In genomic region chr4:125122431-125123278, GRCm38 (mm10) we compare ENCODE assay signal across 9 mouse cellular contexts. TPM values are rescaled to one million over a fixed set of nuclear protein-coding genes. Genes with fewer than 3 reads are reported as not detected.
DNase-seq lines count a peak whose midpoint lies in the region; ATAC-seq and TF ChIP-seq lines count a peak whose summit lies in the region.
"Had no signal": no experiment of that assay in that cellular context is flagged by ENCODE, and none has a peak within 500 bp of the region (broad histone marks: within the 10 kb centered on the region; RNA-seq: fewer than 3 reads in every experiment).

No protein-coding gene starts in this region.

- no peaks in the 10 kb centered on the region for H3K36me3 ChIP-seq in forebrain, embryonic 10.5 days (replicated peaks)
- H3K36me3 ChIP-seq in forebrain, postnatal 0 days (ENCODE audit: insufficient read depth): no peaks in the 10 kb centered on the region
- H3K36me3 ChIP-seq in heart, embryonic 12.5 days: peaks cover 20% of the 10 kb centered on the region
- H3K36me3 ChIP-seq in limb, embryonic 10.5 days: no peaks in the 10 kb centered on the region
- no peaks in the 10 kb centered on the region for H3K36me3 ChIP-seq in forebrain, embryonic 16.5 days (ENCODE audit: control insufficient read depth, insufficient read depth)

- peaks cover 46% of the 10 kb centered on the region for H3K4me1 ChIP-seq in forebrain, embryonic 10.5 days
- no peaks in the 10 kb centered on the region for H3K4me1 ChIP-seq in forebrain, postnatal 0 days (ENCODE audit: insufficient read depth)
- H3K4me1 ChIP-seq in heart, embryonic 12.5 days (replicated peaks): peaks cover 47% of the 10 kb centered on the region
- H3K4me1 ChIP-seq in limb, embryonic 10.5 days: peaks cover 44% of the 10 kb centered on the region
- peaks cover 9% of the 10 kb centered on the region for H3K4me1 ChIP-seq in forebrain, embryonic 16.5 days (replicated peaks; ENCODE audit: control insufficient read depth, insufficient read depth, low read length)

- no peaks in the 10 kb centered on the region for H3K9me3 ChIP-seq in forebrain, embryonic 10.5 days
- H3K9me3 ChIP-seq in forebrain, postnatal 0 days (ENCODE audit: low read length): no peaks in the 10 kb centered on the region
- H3K9me3 ChIP-seq in heart, embryonic 12.5 days (replicated peaks): no peaks in the 10 kb centered on the region
- H3K9me3 ChIP-seq in limb, embryonic 10.5 days (replicated peaks): no peaks in the 10 kb centered on the region
- H3K9me3 ChIP-seq in forebrain, embryonic 16.5 days (ENCODE audit: control insufficient read depth, low read length): no peaks in the 10 kb centered on the region

- H3K27ac ChIP-seq in forebrain, embryonic 10.5 days: peak overlapping the region; percentile 65
- no peak overlapping the region for H3K27ac ChIP-seq in forebrain, postnatal 0 days (ENCODE audit: low read depth, low read length)
- H3K27ac ChIP-seq in heart, embryonic 12.5 days (ENCODE audit: poor library complexity, severe bottlenecking): peak overlapping the region; percentile 17; the same call in 1 of the 2 replicates
- peak overlapping the region; percentile 56 for H3K27ac ChIP-seq in limb, embryonic 10.5 days
- no peak overlapping the region for H3K27ac ChIP-seq in forebrain, embryonic 16.5 days (ENCODE audit: low read length)

- peaks cover 49% of the 10 kb centered on the region for H3K27me3 ChIP-seq in forebrain, embryonic 10.5 days (ENCODE audit: poor library complexity, severe bottlenecking)
- H3K27me3 ChIP-seq in forebrain, postnatal 0 days (ENCODE audit: insufficient read depth, low read length): no peaks in the 10 kb centered on the region; the same call in 1 of the 2 replicates
- H3K27me3 ChIP-seq in heart, embryonic 12.5 days (replicated peaks): no peaks in the 10 kb centered on the region
- H3K27me3 ChIP-seq in limb, embryonic 10.5 days (ENCODE audit: low read depth, poor library complexity, severe bottlenecking): peaks cover 55% of the 10 kb centered on the region
- H3K27me3 ChIP-seq in forebrain, embryonic 16.5 days (replicated peaks; ENCODE audit: control insufficient read depth, insufficient read depth, low read length): peaks cover 8% of the 10 kb centered on the region; the same call in 1 of the 2 replicates

- H3K4me3 ChIP-seq in forebrain, embryonic 10.5 days: no peak overlapping the region; the same call in 1 of the 2 replicates
- H3K4me3 ChIP-seq in forebrain, postnatal 0 days (ENCODE audit: low read depth, low read length): no peak overlapping the region
- no peak overlapping the region for H3K4me3 ChIP-seq in heart, embryonic 12.5 days
- H3K4me3 ChIP-seq in limb, embryonic 10.5 days: no peak overlapping the region
- H3K4me3 ChIP-seq in forebrain, embryonic 16.5 days (replicated peaks; ENCODE audit: low read length): no peak overlapping the region

- no peak overlapping the region for H3K4me2 ChIP-seq in forebrain, postnatal 0 days (ENCODE audit: low read depth)
- peak overlapping the region; percentile 21 for H3K4me2 ChIP-seq in heart, embryonic 12.5 days
- H3K4me2 ChIP-seq in forebrain, embryonic 16.5 days (ENCODE audit: low read length): no peak overlapping the region

- DNase-seq in forebrain, embryonic 10.5 days (ENCODE audit: extremely low spot score, low spot score): no peak
- no peak for DNase-seq in forebrain, postnatal 0 days
- DNase-seq in adrenal gland, postnatal 10 days: peak; percentile 86
- no peak for DNase-seq in limb, embryonic 10.5 days (ENCODE audit: low spot score)
- peak; percentile 44 to 48 for DNase-seq in natural killer cell, adult 2 months (ENCODE audit: low spot score in 2 of 2)
- DNase-seq in layer of hippocampus, adult 9-11 months: no peak

- ATAC-seq in forebrain, postnatal 0 days: no peak
- ATAC-seq in heart, embryonic 12.5 days (ENCODE audit: insufficient number of reproducible peaks, low FRiP score): peak; percentile 33; the same call in 1 of the 2 replicates
- no peak for ATAC-seq in forebrain, embryonic 16.5 days

- no peak for TF ChIP-seq CTCF in forebrain, postnatal 0 days (IDR thresholded peaks at IDR 0.05; ENCODE audit: low read depth)

- H3K9ac ChIP-seq in forebrain, postnatal 0 days: no peak overlapping the region
- H3K9ac ChIP-seq in heart, embryonic 12.5 days: peak overlapping the region; percentile 34; the same call in 1 of the 2 replicates
- no peak overlapping the region for H3K9ac ChIP-seq in forebrain, embryonic 16.5 days (replicated peaks; ENCODE audit: low read depth, low read length)

- WGBS in forebrain, embryonic 10.5 days: 19% methylated on average over 16 of the region's 16 CpGs
- 20% methylated on average over 16 of the region's 16 CpGs for WGBS in forebrain, postnatal 0 days
- WGBS in heart, embryonic 12.5 days: 19% methylated on average over 16 of the region's 16 CpGs
- WGBS in limb, embryonic 10.5 days: 17% methylated on average over 16 of the region's 16 CpGs
- WGBS in forebrain, embryonic 16.5 days: 21% methylated on average over 16 of the region's 16 CpGs

RNA-seq across cellular contexts. Expression of gene Zc3h12a, which starts 5.0 kb away (rescaled TPM):
- polyA plus RNA-seq in forebrain, embryonic 10.5 days (2016; fragmentation: Nextera tagmentation; extraction: Ambion mirVana): 0.17 and 0.26 TPM in 2 replicates
- total RNA-seq in forebrain, postnatal 0 days (2014; rRNA removed): not detected in 2 replicates
- polyA plus RNA-seq in forebrain, postnatal 0 days (2015; fragmentation: Nextera tagmentation; extraction: Ambion mirVana): 0.05 and 0.07 TPM in 2 replicates
- 1 to 10 TPM; 4.6 to 6.8 TPM for total RNA-seq in adrenal gland, postnatal 10 days (2021)
- polyA plus RNA-seq in heart, embryonic 12.5 days (2016; fragmentation: Nextera tagmentation; extraction: Ambion mirVana): 0.80 and 1.3 TPM in 2 replicates
- 0.23 and 0.58 TPM in 2 replicates for polyA plus RNA-seq in limb, embryonic 10.5 days (2016; fragmentation: Nextera tagmentation; extraction: Ambion mirVana)
- polyA plus RNA-seq in forebrain, embryonic 16.5 days (2015; fragmentation: Nextera tagmentation; extraction: Ambion mirVana): 0.13 TPM in 1 of 2 replicates, not detected in the other

RNA-seq across cellular contexts. Expression of gene Meaf6, which starts 37.7 kb away (rescaled TPM):
- 82.6 and 96.5 TPM in 2 replicates for polyA plus RNA-seq in forebrain, embryonic 10.5 days (2016; fragmentation: Nextera tagmentation; extraction: Ambion mirVana)
- total RNA-seq in forebrain, postnatal 0 days (2014; rRNA removed): 112 and 129 TPM in 2 replicates
- polyA plus RNA-seq in forebrain, postnatal 0 days (2015; fragmentation: Nextera tagmentation; extraction: Ambion mirVana): 134 and 153 TPM in 2 replicates
- 10 to 100 TPM; 23.8 to 36.0 TPM for total RNA-seq in adrenal gland, postnatal 10 days (2021)
- 48.7 and 53.3 TPM in 2 replicates for polyA plus RNA-seq in heart, embryonic 12.5 days (2016; fragmentation: Nextera tagmentation; extraction: Ambion mirVana)
- polyA plus RNA-seq in limb, embryonic 10.5 days (2016; fragmentation: Nextera tagmentation; extraction: Ambion mirVana): 64.2 and 70.9 TPM in 2 replicates
- polyA plus RNA-seq in forebrain, embryonic 16.5 days (2015; fragmentation: Nextera tagmentation; extraction: Ambion mirVana): 148 and 154 TPM in 2 replicates

RNA-seq across cellular contexts. Expression of gene Snip1, which starts 56.2 kb away (rescaled TPM):
- polyA plus RNA-seq in forebrain, embryonic 10.5 days (2016; fragmentation: Nextera tagmentation; extraction: Ambion mirVana): 28.5 and 30.8 TPM in 2 replicates
- 30.7 and 46.6 TPM in 2 replicates for total RNA-seq in forebrain, postnatal 0 days (2014; rRNA removed)
- polyA plus RNA-seq in forebrain, postnatal 0 days (2015; fragmentation: Nextera tagmentation; extraction: Ambion mirVana): 18.0 and 18.8 TPM in 2 replicates
- total RNA-seq in adrenal gland, postnatal 10 days (2021): 10 to 100 TPM; 15.5 to 16.7 TPM
- polyA plus RNA-seq in heart, embryonic 12.5 days (2016; fragmentation: Nextera tagmentation; extraction: Ambion mirVana): 20.6 and 22.6 TPM in 2 replicates
- 35.5 and 35.7 TPM in 2 replicates for polyA plus RNA-seq in limb, embryonic 10.5 days (2016; fragmentation: Nextera tagmentation; extraction: Ambion mirVana)
- 27.3 and 29.7 TPM in 2 replicates for polyA plus RNA-seq in forebrain, embryonic 16.5 days (2015; fragmentation: Nextera tagmentation; extraction: Ambion mirVana)

RNA-seq across cellular contexts. Expression of gene Dnali1, which starts 57.2 kb away (rescaled TPM):
- 0.28 and 0.30 TPM in 2 replicates for polyA plus RNA-seq in forebrain, embryonic 10.5 days (2016; fragmentation: Nextera tagmentation; extraction: Ambion mirVana)
- 1.9 and 2.4 TPM in 2 replicates for total RNA-seq in forebrain, postnatal 0 days (2014; rRNA removed)
- 1.3 and 1.9 TPM in 2 replicates for polyA plus RNA-seq in forebrain, postnatal 0 days (2015; fragmentation: Nextera tagmentation; extraction: Ambion mirVana)
- not detected for total RNA-seq in adrenal gland, postnatal 10 days (2021)
- polyA plus RNA-seq in heart, embryonic 12.5 days (2016; fragmentation: Nextera tagmentation; extraction: Ambion mirVana): 0.17 and 0.18 TPM in 2 replicates
- 0.09 and 0.15 TPM in 2 replicates for polyA plus RNA-seq in limb, embryonic 10.5 days (2016; fragmentation: Nextera tagmentation; extraction: Ambion mirVana)
- 0.41 and 0.51 TPM in 2 replicates for polyA plus RNA-seq in forebrain, embryonic 16.5 days (2015; fragmentation: Nextera tagmentation; extraction: Ambion mirVana)
- polyA plus RNA-seq: large intestine, adult 2 months had no signal

Comparison
In these comparisons a context has a peak if more than half of its experiments do, and no peak if none do; other contexts are left out.
1. H3K27ac ChIP-seq: peak in forebrain, embryonic 10.5 days (single experiment), heart, embryonic 12.5 days (single experiment) and limb, embryonic 10.5 days (single experiment); none in forebrain, postnatal 0 days (single experiment) and forebrain, embryonic 16.5 days (single experiment).
2. DNase-seq: peak in adrenal gland, postnatal 10 days (single experiment) and natural killer cell, adult 2 months (2 of 2); none in forebrain, embryonic 10.5 days (single experiment), forebrain, postnatal 0 days (single experiment), limb, embryonic 10.5 days (single experiment) and layer of hippocampus, adult 9-11 months (single experiment).